Mouse (Mus musculus): ENCODE measurements around the gene Gapt. TPM values are rescaled to one million over a fixed set of nuclear protein-coding genes. Genes with fewer than 3 reads are reported as not detected.
"Not testable (repeated sequence)": the region's sequence is repeated elsewhere in the genome, so short reads cannot be mapped to it uniquely, and the experiment has no call there.

Gapt gene
- polyA plus RNA-seq (2014; fragmentation: Nextera tagmentation; extraction: Ambion mirVana) = not detected in 2 replicates

DNA sequence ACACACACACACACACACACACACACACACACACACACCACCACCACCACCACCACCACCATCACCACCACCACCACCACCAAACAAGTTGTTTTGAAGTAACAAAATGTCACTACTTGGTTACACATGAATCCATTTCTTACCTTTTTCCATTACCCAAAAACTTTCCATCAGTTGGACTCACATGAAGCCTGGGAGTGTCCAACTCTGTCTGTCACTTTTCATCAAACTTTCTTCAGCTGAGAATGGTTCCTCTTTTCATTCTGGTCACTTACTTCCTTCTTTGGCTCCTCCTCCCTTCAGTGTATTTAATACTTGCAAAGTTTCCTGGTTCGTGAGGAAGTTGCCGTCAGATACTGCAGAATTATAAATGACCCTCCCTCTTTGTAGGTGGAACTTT, at the start of gene Gapt:
Gene Gapt, minus strand, starts transcription at position 259 of the 400 bp plus-strand sequence.
- Histone ChIP-seq H3K36me3 (ENCODE audit: control insufficient read depth, insufficient read depth, low read length) (no peaks in the 10 kb centered on the region), H3K4me1 (ENCODE audit: control insufficient read depth, insufficient read depth, low read length) (no peaks in the 10 kb centered on the region), H3K4me2 (ENCODE audit: low read depth, low read length) (no peak within 1 kb of the TSS), H3K9ac (replicated peaks; ENCODE audit: low read depth, low read length) (no peak within 1 kb of the TSS), H3K4me3 (ENCODE audit: low read depth, low read length) (no peak within 1 kb of the TSS), H3K9me3 (ENCODE audit: control insufficient read depth, low read length) (no peaks in the 10 kb centered on the region), H3K27ac (ENCODE audit: low read depth, low read length) (no peak within 1 kb of the TSS), H3K27me3 (ENCODE audit: control insufficient read depth, insufficient read depth, low read length) (no peaks in the 10 kb centered on the region)
- no peak for ATAC-seq (ENCODE audit: low read depth)
- 92% methylated on average over 2 of the region's 2 CpGs for WGBS

DNA sequence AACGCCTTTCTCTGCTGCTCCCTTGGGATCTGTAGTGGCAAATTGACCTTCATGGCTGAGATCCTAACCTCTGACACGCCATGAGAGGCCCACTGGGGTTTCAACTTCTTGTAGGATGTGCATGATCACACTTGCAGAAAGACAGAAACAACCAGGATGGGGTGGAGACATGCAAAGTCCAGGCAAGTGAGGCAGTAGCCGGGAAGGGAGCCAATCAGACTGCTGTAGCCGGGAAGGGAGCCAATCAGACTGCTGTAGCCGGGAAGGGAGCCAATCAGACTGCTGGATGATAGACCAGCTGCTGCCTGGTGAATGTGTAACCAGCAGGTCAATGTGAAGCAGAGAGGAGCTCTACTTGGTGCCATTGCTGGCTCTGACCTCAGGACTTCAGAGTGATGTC, 49.2 kb upstream of the Gapt start:
- ATAC-seq (ENCODE audit: low read depth) = no peak
- Histone ChIP-seq H3K4me3 (ENCODE audit: low read depth, low read length) (no peak overlapping the region), H3K4me1 (ENCODE audit: control insufficient read depth, insufficient read depth, low read length) (no peaks in the 10 kb centered on the region), H3K9ac (replicated peaks; ENCODE audit: low read depth, low read length) (no peak overlapping the region), H3K27me3 (ENCODE audit: control insufficient read depth, insufficient read depth, low read length) (no peaks in the 10 kb centered on the region), H3K4me2 (ENCODE audit: low read depth, low read length) (no peak overlapping the region), H3K36me3 (ENCODE audit: control insufficient read depth, insufficient read depth, low read length) (no peaks in the 10 kb centered on the region), H3K27ac (ENCODE audit: low read depth, low read length) (no peak overlapping the region), H3K9me3 (ENCODE audit: control insufficient read depth, low read length) (no peaks in the 10 kb centered on the region)
- 84% methylated on average over 5 of the region's 5 CpGs for WGBS

DNA sequence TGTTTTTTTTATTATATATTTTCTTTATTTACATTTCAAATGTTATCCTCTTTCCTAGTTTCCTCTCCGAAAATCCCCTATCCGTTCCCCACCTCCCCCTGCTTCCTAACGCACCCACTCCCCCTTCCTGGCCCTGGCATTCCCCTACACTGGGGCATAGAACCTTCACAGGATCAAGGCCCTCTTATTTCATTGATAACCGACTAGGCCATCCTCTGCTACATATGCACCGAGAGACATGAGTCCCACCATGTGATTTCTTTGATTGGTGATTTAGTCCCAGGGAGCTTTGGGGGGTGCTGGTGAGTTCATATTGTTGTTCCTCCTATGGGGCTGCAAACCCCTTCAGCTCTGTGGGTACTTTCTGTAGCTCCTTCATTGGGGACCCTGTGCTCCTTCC, 47.7 kb upstream of the Gapt start:
- not testable (repeated sequence) for H3K4me2 ChIP-seq (ENCODE audit: low read depth, low read length); H3K4me3 ChIP-seq (ENCODE audit: low read depth, low read length); H3K27me3 ChIP-seq (ENCODE audit: control insufficient read depth, insufficient read depth, low read length); H3K27ac ChIP-seq (ENCODE audit: low read depth, low read length); H3K9me3 ChIP-seq (ENCODE audit: control insufficient read depth, low read length); ATAC-seq (ENCODE audit: low read depth); H3K36me3 ChIP-seq (ENCODE audit: control insufficient read depth, insufficient read depth, low read length); H3K9ac ChIP-seq (replicated peaks; ENCODE audit: low read depth, low read length); H3K4me1 ChIP-seq (ENCODE audit: control insufficient read depth, insufficient read depth, low read length)
- WGBS = 88% methylated on average over 5 of the region's 5 CpGs

DNA sequence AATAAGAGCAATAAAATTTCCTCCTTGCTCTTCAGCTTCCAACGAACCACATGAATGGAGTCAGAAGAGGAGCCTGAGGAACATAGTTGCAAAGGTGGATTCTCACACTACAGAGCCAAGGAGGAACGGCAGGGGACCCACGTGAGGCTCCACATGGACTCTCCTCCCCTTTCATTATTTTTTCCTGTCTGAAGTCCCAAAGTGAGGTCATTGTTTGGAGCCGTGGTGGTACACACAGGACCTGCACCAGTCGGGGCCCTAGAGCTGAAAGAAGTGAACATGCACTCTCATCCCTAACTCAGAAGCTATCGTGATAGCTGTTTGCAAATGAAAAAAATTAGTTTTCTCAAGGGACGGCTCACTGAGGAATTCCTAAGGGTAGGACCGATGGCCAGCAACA, 47.1 kb upstream of the Gapt start:
- 81% methylated on average over 8 of the region's 8 CpGs for WGBS
- Histone ChIP-seq H3K4me2 (ENCODE audit: low read depth, low read length) (no peak overlapping the region), H3K9ac (replicated peaks; ENCODE audit: low read depth, low read length) (no peak overlapping the region), H3K9me3 (ENCODE audit: control insufficient read depth, low read length) (no peaks in the 10 kb centered on the region), H3K36me3 (ENCODE audit: control insufficient read depth, insufficient read depth, low read length) (peaks cover 8% of the 10 kb centered on the region; the same call in 1 of the 2 replicates), H3K4me1 (ENCODE audit: control insufficient read depth, insufficient read depth, low read length) (no peaks in the 10 kb centered on the region), H3K4me3 (ENCODE audit: low read depth, low read length) (no peak overlapping the region), H3K27ac (ENCODE audit: low read depth, low read length) (no peak overlapping the region), H3K27me3 (ENCODE audit: control insufficient read depth, insufficient read depth, low read length) (no peaks in the 10 kb centered on the region)
- ATAC-seq (ENCODE audit: low read depth) = no peak

DNA sequence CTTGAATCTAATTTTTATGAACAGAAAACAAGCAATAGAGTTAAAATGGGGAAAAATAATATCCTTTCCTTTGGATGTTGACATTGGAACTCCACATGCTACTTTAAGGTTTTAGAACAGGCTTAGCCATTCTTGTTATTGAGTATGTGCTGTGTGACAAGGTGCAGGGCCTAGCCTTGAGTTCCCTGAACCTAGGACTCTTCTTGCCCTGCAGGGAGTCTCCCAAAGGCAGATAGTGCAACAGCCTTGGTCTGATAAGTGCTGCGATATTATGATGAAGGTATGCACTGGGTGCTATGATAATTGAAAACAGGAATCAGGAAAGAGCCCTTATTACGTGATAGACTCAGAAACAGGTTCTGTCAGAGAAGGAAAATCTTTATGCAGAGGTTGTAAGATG, 44.9 kb upstream of the Gapt start:
- no peak overlapping the region for H3K4me2 ChIP-seq (ENCODE audit: low read depth, low read length)

DNA sequence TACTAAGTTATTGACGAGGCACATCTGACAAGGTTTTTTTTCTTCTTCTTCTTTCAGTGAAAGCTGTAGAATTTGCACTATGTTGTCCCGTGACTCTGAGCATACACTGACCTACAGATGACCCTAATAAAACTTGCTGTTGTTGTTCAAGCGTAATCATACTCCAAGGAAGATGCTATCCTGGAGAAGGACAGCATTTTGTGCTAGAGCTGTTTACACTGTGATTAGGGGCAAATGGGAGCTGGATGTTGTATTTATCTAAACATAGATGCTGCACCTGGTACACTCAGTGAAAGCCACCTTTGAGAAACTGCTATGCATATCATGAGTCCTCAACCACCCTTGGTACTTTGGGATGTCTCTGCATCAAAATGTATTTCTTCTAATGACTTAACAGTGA, 44.4 kb upstream of the Gapt start:
- H3K36me3 ChIP-seq (ENCODE audit: control insufficient read depth, insufficient read depth, low read length) = peaks cover 23% of the 10 kb centered on the region; the same call in 1 of the 2 replicates
- H3K9me3 ChIP-seq (ENCODE audit: control insufficient read depth, low read length) = no peaks in the 10 kb centered on the region
- WGBS = 72% methylated on average over 3 of the region's 3 CpGs
- no peaks in the 10 kb centered on the region for H3K27me3 ChIP-seq (ENCODE audit: control insufficient read depth, insufficient read depth, low read length)
- 0 out of 2 replicates have a peak, but pooled peaks cover 6% of the 10 kb centered on the region for H3K4me1 ChIP-seq (ENCODE audit: control insufficient read depth, insufficient read depth, low read length)
- no peak for ATAC-seq (ENCODE audit: low read depth)
- H3K4me3 ChIP-seq (ENCODE audit: low read depth, low read length) = no peak overlapping the region
- no peak overlapping the region for H3K4me2 ChIP-seq (ENCODE audit: low read depth, low read length)
- no peak overlapping the region for H3K27ac ChIP-seq (ENCODE audit: low read depth, low read length)
- no peak overlapping the region for H3K9ac ChIP-seq (replicated peaks; ENCODE audit: low read depth, low read length)

More for the DNA sequence above, 44.9 kb upstream of the Gapt start:
- no peak overlapping the region for H3K4me3 ChIP-seq (ENCODE audit: low read depth, low read length)
- H3K9ac ChIP-seq (replicated peaks; ENCODE audit: low read depth, low read length) = no peak overlapping the region
- peaks cover 23% of the 10 kb centered on the region; the same call in 1 of the 2 replicates for H3K36me3 ChIP-seq (ENCODE audit: control insufficient read depth, insufficient read depth, low read length)
- H3K27ac ChIP-seq (ENCODE audit: low read depth, low read length) = no peak overlapping the region
- no peaks in the 10 kb centered on the region for H3K9me3 ChIP-seq (ENCODE audit: control insufficient read depth, low read length)
- WGBS = 98% methylated on average over 2 of the region's 2 CpGs
- H3K4me1 ChIP-seq (ENCODE audit: control insufficient read depth, insufficient read depth, low read length) = 0 out of 2 replicates have a peak, but pooled peaks cover 4% of the 10 kb centered on the region
- H3K27me3 ChIP-seq (ENCODE audit: control insufficient read depth, insufficient read depth, low read length) = no peaks in the 10 kb centered on the region
- no peak for ATAC-seq (ENCODE audit: low read depth)

DNA sequence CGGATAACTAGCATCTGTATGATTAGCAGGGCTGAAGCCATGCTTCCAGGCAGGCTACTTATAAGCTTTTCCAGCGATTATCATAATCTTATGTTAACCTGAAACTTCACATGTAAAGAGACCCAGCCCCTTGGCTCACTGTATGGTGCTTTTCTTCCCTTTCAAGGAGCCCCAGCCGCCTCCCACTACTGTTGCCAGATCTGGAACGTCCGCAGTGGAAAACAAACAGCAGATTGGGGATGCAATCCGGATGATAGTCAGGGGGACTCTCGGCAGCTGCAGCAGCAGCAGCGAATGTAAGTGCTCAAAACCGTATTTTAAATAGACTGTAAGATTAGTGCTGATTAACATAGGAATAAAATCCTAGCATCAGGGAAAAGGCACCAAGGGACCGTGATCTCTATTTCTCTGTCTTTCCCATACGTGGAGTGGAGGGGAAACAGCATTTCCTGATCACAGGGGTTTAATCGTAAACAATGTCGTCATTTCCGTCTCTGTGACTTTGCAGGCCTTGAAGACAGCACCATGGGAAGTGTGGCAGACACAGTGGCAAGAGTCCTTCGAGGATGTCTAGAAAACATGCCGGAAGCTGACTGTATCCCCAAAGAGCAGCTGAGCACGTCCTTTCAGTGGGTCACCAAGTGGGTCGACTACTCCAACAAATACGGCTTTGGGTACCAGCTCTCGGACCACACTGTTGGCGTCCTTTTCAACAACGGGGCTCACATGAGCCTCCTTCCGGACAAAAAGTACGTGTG, 41.7 kb upstream of the Gapt start:
- Histone ChIP-seq H3K27ac (ENCODE audit: low read depth, low read length) (no peak overlapping the region), H3K4me2 (ENCODE audit: low read depth, low read length) (peak overlapping the region; percentile 31; the same call in 1 of the 2 replicates), H3K27me3 (ENCODE audit: control insufficient read depth, insufficient read depth, low read length) (no peaks in the 10 kb centered on the region), H3K9me3 (ENCODE audit: control insufficient read depth, low read length) (no peaks in the 10 kb centered on the region), H3K9ac (replicated peaks; ENCODE audit: low read depth, low read length) (no peak overlapping the region), H3K4me3 (ENCODE audit: low read depth, low read length) (peak overlapping the region; percentile 12), H3K36me3 (ENCODE audit: control insufficient read depth, insufficient read depth, low read length) (peaks cover 23% of the 10 kb centered on the region; the same call in 1 of the 2 replicates), H3K4me1 (ENCODE audit: control insufficient read depth, insufficient read depth, low read length) (0 out of 2 replicates have a peak, but pooled peaks cover 6% of the 10 kb centered on the region)
- 75% methylated on average over 24 of the region's 24 CpGs for WGBS
- no peak for ATAC-seq (ENCODE audit: low read depth)

DNA sequence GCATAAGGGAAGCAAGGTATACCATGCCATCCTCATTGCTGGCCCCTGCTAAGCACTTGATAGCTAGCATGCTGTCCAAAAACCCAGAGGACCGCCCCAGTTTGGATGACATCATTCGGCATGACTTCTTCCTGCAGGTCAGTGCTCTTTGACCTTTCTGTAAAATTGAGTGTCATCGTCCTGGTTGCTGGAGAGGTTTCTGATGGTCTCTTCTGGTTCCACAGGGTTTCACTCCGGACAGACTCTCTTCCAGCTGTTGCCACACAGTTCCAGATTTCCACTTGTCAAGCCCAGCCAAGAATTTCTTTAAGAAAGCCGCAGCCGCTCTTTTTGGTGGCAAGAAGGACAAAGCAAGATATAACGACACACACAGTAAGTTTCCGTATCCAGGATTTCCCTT, 40.8 kb upstream of the Gapt start:
- Histone ChIP-seq H3K36me3 (ENCODE audit: control insufficient read depth, insufficient read depth, low read length) (peaks cover 23% of the 10 kb centered on the region; the same call in 1 of the 2 replicates), H3K9me3 (ENCODE audit: control insufficient read depth, low read length) (no peaks in the 10 kb centered on the region), H3K9ac (replicated peaks; ENCODE audit: low read depth, low read length) (no peak overlapping the region), H3K27me3 (ENCODE audit: control insufficient read depth, insufficient read depth, low read length) (no peaks in the 10 kb centered on the region), H3K4me3 (ENCODE audit: low read depth, low read length) (peak overlapping the region; percentile 12), H3K4me1 (ENCODE audit: control insufficient read depth, insufficient read depth, low read length) (0 out of 2 replicates have a peak, but pooled peaks cover 6% of the 10 kb centered on the region), H3K27ac (ENCODE audit: low read depth, low read length) (no peak overlapping the region), H3K4me2 (ENCODE audit: low read depth, low read length) (peak overlapping the region; percentile 31; the same call in 1 of the 2 replicates)
- 94% methylated on average over 8 of the region's 8 CpGs for WGBS
- no peak for ATAC-seq (ENCODE audit: low read depth)

DNA sequence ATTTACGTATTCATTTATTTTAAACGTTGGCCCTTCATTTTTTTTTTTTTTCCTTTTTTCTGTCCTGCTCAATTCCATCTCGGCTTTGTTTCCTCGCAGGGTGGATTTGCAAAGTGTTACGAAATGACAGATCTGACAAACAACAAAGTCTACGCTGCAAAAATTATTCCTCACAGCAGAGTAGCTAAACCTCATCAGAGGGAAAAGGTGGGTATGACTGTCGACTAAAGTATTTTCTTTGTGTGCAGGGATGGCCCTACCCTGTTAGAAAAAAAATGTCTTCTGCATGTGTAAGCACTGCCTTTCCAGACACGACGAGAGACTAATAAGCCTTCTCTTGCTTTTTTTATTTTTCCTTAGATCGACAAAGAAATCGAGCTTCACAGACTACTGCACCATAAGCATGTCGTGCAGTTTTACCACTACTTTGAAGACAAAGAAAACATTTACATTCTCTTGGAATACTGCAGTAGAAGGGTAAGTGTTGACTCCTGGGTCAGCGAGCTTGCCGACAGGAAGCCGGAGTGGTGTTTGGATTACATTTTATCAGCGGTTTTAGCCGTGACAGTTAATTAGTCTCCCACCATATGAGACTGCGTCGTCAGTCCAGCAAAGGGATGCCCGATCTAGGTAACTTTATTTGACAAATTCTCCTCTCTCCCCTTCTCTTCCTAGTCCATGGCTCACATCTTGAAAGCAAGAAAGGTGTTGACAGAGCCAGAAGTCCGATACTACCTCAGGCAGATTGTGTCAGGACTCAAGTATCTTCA, 39.1 kb upstream of the Gapt start:
- no peak for ATAC-seq (ENCODE audit: low read depth)
- WGBS = 25% methylated on average over 21 of the region's 21 CpGs
- H3K27me3 ChIP-seq (ENCODE audit: control insufficient read depth, insufficient read depth, low read length) = no peaks in the 10 kb centered on the region
- H3K9ac ChIP-seq (replicated peaks; ENCODE audit: low read depth, low read length) = peak overlapping the region; percentile 90
- H3K36me3 ChIP-seq (ENCODE audit: control insufficient read depth, insufficient read depth, low read length) = peaks cover 23% of the 10 kb centered on the region; the same call in 1 of the 2 replicates
- peak overlapping the region; percentile 79 for H3K4me3 ChIP-seq (ENCODE audit: low read depth, low read length)
- no peaks in the 10 kb centered on the region for H3K9me3 ChIP-seq (ENCODE audit: control insufficient read depth, low read length)
- peak overlapping the region; percentile 96 for H3K4me2 ChIP-seq (ENCODE audit: low read depth, low read length)
- peak overlapping the region; percentile 86 for H3K27ac ChIP-seq (ENCODE audit: low read depth, low read length)
- H3K4me1 ChIP-seq (ENCODE audit: control insufficient read depth, insufficient read depth, low read length) = 0 out of 2 replicates have a peak, but pooled peaks cover 6% of the 10 kb centered on the region
